Mouse (Mus musculus): ENCODE data around the gene Bzw1. TPM values are rescaled to one million over a fixed set of nuclear protein-coding genes. Genes with fewer than 3 reads are reported as not detected.

Bzw1 gene
- polyA plus RNA-seq, 1 experiment, result 72.3 TPM

DNA sequence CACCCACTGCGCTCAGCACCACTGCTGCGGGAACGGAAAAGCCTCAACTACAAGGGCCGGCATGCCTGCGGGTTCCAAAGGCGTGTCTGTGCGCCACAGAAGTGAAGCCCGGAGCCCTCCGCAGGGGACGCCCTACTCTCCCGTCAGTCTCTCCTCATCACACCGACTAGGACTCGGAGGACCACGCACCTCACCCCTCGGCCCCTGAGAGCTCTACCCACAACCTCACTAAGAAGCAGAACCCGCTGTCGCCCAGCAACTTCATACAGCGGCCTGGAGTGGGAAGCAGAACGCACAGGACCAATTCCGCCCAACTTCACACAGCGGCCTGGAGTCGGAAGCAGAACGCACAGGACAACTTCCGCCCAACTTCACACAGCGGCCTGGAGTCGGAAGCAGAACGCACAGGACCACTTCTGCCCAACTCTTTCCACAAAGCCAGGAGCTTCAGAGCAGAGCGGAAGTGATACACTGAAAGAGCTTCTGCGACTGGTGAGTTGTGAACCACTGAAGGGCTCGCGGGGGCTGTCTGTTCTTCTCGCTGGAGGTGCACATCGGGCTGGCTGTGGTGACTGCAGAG is 52.5 kb downstream of the Bzw1 start, which contains the start of the genes Nif3l1 and Ppil3:
Gene Nif3l1, plus strand, starts transcription at position 9 of the 580 bp plus-strand sequence.
Gene Ppil3, minus strand, starts transcription at position 344 of the 580 bp plus-strand sequence.
- DNase-seq, result peak; percentile 82 to 84
- Histone ChIP-seq H3K4me3 (replicated peaks; ENCODE audit: insufficient read depth, low read depth, low read length) (peak within 1 kb of the TSS; percentile 69), H3K4me1 (ENCODE audit: control insufficient read depth, insufficient read depth, low read length) (peaks cover 9% of the 10 kb centered on the region), H3K27me3 (ENCODE audit: control insufficient read depth, insufficient read depth, low read length) (no peaks in the 10 kb centered on the region), H3K27ac (ENCODE audit: insufficient read depth, low read length) (no peak within 1 kb of the TSS)
- WGBS, result under 1% methylated on average over 33 of the region's 33 CpGs
- TF ChIP-seq CTCF (IDR thresholded peaks at IDR 0.05; ENCODE audit: borderline replicate concordance, insufficient read depth, low read depth, low read length) (no peak), POLR2A (IDR thresholded peaks at IDR 0.05; ENCODE audit: borderline replicate concordance, insufficient read depth, low read length) (peak; percentile 59; the same call in 1 of the 2 replicates)

DNA sequence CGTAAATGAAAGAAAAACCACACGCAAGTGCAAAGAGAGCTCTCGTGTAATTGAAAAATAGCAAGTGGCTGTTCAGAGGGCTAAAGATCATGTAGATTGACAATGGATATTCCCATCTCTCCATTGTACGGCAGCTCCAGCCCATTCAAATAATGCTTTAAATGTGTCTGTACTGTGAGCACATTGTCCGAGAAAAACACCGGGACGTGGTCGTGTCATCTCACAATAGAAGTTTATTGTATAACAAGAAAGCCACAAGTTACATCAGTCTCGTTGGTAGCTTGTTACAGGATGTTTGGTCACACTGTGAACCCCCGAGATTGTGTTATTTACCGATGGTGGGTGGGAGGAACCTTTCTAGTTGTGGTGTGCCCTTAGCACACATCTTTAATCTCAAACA is 53.2 kb downstream of the Bzw1 start:
- Histone ChIP-seq H3K4me3 (replicated peaks; ENCODE audit: insufficient read depth, low read depth, low read length) (peak overlapping the region; percentile 69), H3K4me1 (ENCODE audit: control insufficient read depth, insufficient read depth, low read length) (peaks cover 9% of the 10 kb centered on the region), H3K27me3 (ENCODE audit: control insufficient read depth, insufficient read depth, low read length) (no peaks in the 10 kb centered on the region), H3K27ac (ENCODE audit: insufficient read depth, low read length) (no peak overlapping the region)
- DNase-seq, result peak in 1 of 2 experiments; percentile 11
- WGBS, result under 1% methylated on average over 11 of the region's 11 CpGs
- no peak for TF ChIP-seq POLR2A (IDR thresholded peaks at IDR 0.05; ENCODE audit: borderline replicate concordance, insufficient read depth, low read length)
- TF ChIP-seq CTCF (IDR thresholded peaks at IDR 0.05; ENCODE audit: borderline replicate concordance, insufficient read depth, low read depth, low read length), result no peak

- DNase-seq, result no peak
- TF ChIP-seq POLR2A (IDR thresholded peaks at IDR 0.05; ENCODE audit: borderline replicate concordance, insufficient read depth, low read length) (no peak), CTCF (IDR thresholded peaks at IDR 0.05; ENCODE audit: borderline replicate concordance, insufficient read depth, low read depth, low read length) (no peak)
- Histone ChIP-seq H3K27me3 (ENCODE audit: control insufficient read depth, insufficient read depth, low read length) (no peaks in the 10 kb centered on the region), H3K4me1 (ENCODE audit: control insufficient read depth, insufficient read depth, low read length) (peaks cover 9% of the 10 kb centered on the region), H3K4me3 (replicated peaks; ENCODE audit: insufficient read depth, low read depth, low read length) (no peak overlapping the region), H3K27ac (ENCODE audit: insufficient read depth, low read length) (no peak overlapping the region)
- WGBS, result 81% methylated on average over 7 of the region's 7 CpGs
Measured at GRCm38 (mm10) chr1:58447766-58448165, 55.1 kb downstream of the Bzw1 start.

DNA sequence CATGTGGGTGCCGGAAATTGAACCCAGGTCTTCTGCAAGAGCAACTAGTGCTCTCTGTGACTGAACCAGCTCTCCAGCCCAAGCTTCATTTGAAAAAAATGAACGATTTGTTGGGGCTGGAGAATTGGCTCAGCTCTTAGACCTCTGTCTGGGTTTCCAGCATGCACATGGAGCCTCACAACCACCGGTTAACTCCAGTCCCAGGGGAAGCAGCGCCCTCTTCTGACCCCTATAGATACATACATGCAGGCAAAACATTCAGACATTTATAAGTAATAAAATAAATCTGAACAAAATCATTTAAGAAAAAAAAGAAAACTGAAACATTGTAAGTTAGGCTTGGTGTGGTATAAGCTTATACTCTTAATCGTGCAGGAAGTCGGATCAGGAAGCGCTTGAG is 55.7 kb downstream of the Bzw1 start:
- H3K4me1 ChIP-seq (ENCODE audit: control insufficient read depth, insufficient read depth, low read length), result peaks cover 9% of the 10 kb centered on the region
- H3K27me3 ChIP-seq (ENCODE audit: control insufficient read depth, insufficient read depth, low read length), result no peaks in the 10 kb centered on the region
- TF ChIP-seq CTCF (IDR thresholded peaks at IDR 0.05; ENCODE audit: borderline replicate concordance, insufficient read depth, low read depth, low read length) (no peak), POLR2A (IDR thresholded peaks at IDR 0.05; ENCODE audit: borderline replicate concordance, insufficient read depth, low read length) (no peak)
- 86% methylated on average over 7 of the region's 7 CpGs for WGBS
- DNase-seq, result no peak
- H3K27ac ChIP-seq (ENCODE audit: insufficient read depth, low read length), result no peak overlapping the region
- H3K4me3 ChIP-seq (replicated peaks; ENCODE audit: insufficient read depth, low read depth, low read length), result no peak overlapping the region

- Histone ChIP-seq H3K27ac (ENCODE audit: insufficient read depth, low read length) (no peak overlapping the region), H3K4me1 (ENCODE audit: control insufficient read depth, insufficient read depth, low read length) (no peaks in the 10 kb centered on the region), H3K4me3 (replicated peaks; ENCODE audit: insufficient read depth, low read depth, low read length) (no peak overlapping the region), H3K27me3 (ENCODE audit: control insufficient read depth, insufficient read depth, low read length) (no peaks in the 10 kb centered on the region)
- TF ChIP-seq POLR2A (IDR thresholded peaks at IDR 0.05; ENCODE audit: borderline replicate concordance, insufficient read depth, low read length) (no peak), CTCF (IDR thresholded peaks at IDR 0.05; ENCODE audit: borderline replicate concordance, insufficient read depth, low read depth, low read length) (no peak)
- 95% methylated on average over 6 of the region's 6 CpGs for WGBS
- no peak for DNase-seq
Measured at GRCm38 (mm10) chr1:58454316-58454715, 61.6 kb downstream of the Bzw1 start.

Other genes with a start within 250 kb of the Bzw1 start
- gene Aox4, start 182.5 kb upstream of the Bzw1 start, polyA plus RNA-seq (2012; rRNA removed), result 0.33 and 0.89 TPM in 2 replicates
- 0.02 and 0.03 TPM in 2 replicates for gene Aox2, start 114.6 kb upstream of the Bzw1 start, polyA plus RNA-seq (2012; rRNA removed)
- gene Clk1, start 31.2 kb downstream of the Bzw1 start, polyA plus RNA-seq (2012; rRNA removed), result 252 TPM in 2 replicates
- gene Nif3l1, start 52.3 kb downstream of the Bzw1 start, polyA plus RNA-seq (2012; rRNA removed), result 29.1 and 32.4 TPM in 2 replicates
- 30.0 and 31.0 TPM in 2 replicates for gene Ppil3, start 52.6 kb downstream of the Bzw1 start, polyA plus RNA-seq (2012; rRNA removed)
- gene Orc2, start 112.2 kb downstream of the Bzw1 start, polyA plus RNA-seq (2012; rRNA removed), result 21.6 and 22.6 TPM in 2 replicates
- gene Fam126b, start 193.4 kb downstream of the Bzw1 start, polyA plus RNA-seq (2012; rRNA removed), result 21.8 and 26.3 TPM in 2 replicates
- 242 and 268 TPM in 2 replicates for gene Ndufb3, start 193.5 kb downstream of the Bzw1 start, polyA plus RNA-seq (2012; rRNA removed)

All from cerebellum, adult 2 months (tissue).